Mouse (Mus musculus) stomach, postnatal 0 days (tissue): ENCODE measurements at regions not wholly inside any gene's neighbourhood (a gene's known extent, or its start where the extent isn't known, plus 50 kb on each side); places are given as distances from the start of the nearest gene placed in this dataset.

Experiments used
- CTCF ChIP-seq: IDR thresholded peaks from 2 replicates; pipeline ENCODE4 v1.5.1; 2016; ENCODE audit warnings: antibody characterized with exemption, low read depth, mild to moderate bottlenecking, moderate library complexity
- EP300 ChIP-seq: optimal IDR thresholded peaks from 2 replicates; pipeline ENCODE3; 2016; ENCODE audit warnings: antibody characterized with exemption

DNA sequence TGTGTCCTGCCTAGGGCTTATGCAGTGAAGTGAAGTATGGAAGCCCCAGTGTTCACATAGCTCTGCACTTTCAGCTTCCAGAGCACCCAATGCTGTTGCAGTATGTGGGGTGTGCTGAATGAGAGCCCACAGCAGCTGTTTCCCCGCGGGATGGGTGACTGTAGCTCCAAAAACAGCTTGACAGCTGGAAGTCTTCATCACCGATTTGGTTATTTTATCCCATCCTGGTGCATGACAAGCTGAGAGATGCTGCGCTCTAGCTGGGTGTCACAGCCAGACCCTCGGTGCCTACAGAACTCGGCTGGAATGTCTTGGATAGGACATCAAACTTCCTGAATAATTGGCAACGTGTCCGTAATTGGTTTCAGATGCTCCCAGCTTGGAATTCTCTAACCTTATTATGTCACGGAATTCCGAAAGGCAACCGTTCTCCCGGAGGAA, 134.1 kb downstream of the Ackr3 start:
- TF ChIP-seq CTCF (no peak), EP300 (no peak)
